Mouse (Mus musculus) mature B cell (primary cell): ENCODE results near the gene Slc44a5.
"Not testable (repeated sequence)": the region's sequence is repeated elsewhere in the genome, so short reads cannot be mapped to it uniquely, and the experiment has no call there.

Experiments used
- in situ Hi-C: fragments of 300-500 bp; cut with MboI; formaldehyde crosslinking; loops from 2 replicates; pipeline ENCODE4 v1.14.3; 2019

Gene Slc44a5

DNA sequence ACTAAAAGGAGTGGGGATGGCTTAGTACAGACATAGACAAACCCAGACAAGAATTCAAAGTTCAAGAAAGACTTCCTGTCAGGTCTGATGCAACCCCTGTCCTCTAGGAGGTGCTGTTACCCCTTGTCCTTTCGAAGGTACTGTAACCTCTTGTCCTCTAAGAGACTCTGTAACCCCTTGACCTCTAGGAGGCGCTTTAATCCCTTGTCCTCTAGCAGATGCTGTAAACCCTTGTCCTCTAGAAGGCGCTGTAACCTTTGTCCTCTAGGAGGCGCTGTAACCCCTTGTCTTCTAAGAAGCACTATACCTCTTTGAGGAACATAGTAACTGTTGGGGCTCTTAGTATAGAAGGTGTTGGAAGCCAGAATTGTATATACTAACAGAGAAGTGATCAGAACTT, 4.7 kb upstream of the Slc44a5 start:
- in situ Hi-C loops = loop anchor here (25.0 kb wide), 1 partner anchor 619 kb away; the partner anchor contains the start of genes Cryz and Tyw3

DNA sequence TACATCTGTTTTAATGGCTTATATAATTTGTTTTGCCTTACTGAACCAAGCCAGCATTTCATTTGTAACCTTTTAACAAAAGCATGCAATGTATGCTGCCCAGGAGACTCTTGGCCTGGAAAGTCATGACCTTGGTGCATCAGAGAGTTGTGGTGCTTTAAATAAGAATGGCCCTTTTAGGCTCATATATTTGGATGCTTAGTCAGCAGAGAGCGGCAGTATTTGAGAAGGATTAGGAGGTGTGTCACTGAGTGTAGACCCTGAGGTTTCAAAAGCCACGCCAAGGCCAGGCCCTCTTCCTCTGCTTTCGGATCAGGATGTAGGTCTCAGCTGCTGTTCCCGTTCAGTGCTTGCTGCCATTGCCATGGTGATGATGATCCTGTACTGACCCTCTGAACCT, 3.8 kb upstream of the Slc44a5 start:
- in situ Hi-C loops = loop anchor here (25.0 kb wide), 1 partner anchor 618 kb away; the partner anchor contains the start of genes Cryz and Tyw3

- in situ Hi-C loops = loop anchor here (25.0 kb wide), 1 partner anchor 613 kb away; the partner anchor contains the start of genes Cryz and Tyw3
Observed at GRCm38 (mm10) chr3:153973949-153974760, 919 bp downstream of the Slc44a5 start.

DNA sequence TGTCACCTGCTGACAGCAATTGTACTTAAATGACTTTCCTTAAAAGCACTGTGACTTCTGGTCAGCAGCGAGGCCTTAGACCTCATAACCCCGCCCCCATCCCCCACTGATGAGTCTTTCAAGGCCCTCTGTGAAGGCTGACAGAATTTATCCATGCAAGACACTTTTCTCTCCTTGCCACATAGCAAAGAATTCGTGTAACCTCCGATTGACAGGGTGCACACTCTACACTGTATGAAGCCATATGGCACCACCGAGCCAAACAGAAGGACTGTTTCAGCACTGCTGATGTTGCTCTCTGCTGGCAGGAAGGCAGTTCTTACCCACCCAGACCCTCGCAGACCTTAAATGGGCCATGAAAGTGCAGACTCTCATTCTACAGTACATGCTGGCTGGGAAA, 1.8 kb downstream of the Slc44a5 start:
- in situ Hi-C loops = no loop called here

DNA sequence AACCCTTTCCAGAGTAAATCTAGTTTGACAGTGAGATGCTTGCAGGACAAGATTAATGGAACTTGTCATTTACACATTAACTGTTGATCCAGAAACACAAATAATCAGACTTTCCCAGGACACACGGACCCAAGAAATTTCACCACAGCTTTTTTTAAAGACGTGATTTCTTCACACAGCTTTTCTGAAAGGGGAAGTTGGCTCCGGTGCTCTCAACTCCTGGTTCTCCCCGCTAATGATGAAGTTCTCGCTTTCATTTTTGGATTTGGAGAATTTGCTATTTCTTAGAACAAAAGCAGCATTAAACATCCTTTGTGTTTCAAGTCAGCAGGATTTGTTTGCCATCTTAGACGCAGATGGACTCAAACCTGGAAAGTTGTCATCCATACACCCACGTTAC, 2.6 kb downstream of the Slc44a5 start:
- in situ Hi-C loops = no loop called here

DNA sequence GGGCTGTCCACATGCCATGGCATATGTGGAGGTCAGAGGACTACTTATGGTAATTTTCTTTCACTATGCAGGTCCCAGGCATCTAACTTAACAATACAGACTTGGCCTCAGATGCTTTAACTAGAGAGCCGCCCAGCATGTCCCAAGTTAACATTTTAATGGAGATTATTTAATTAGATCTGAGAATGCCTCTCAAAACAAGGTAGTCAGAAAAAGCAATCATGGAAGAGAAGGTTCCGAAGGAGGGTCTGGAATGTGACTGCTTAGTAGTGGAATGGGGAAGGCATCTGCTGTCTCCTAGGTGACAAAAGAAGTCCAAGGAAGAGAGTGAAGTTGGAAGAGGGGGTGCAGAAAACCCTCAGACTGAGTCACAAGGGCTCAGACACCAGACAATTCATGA, 7.4 kb downstream of the Slc44a5 start:
- in situ Hi-C loops = no loop called here

DNA sequence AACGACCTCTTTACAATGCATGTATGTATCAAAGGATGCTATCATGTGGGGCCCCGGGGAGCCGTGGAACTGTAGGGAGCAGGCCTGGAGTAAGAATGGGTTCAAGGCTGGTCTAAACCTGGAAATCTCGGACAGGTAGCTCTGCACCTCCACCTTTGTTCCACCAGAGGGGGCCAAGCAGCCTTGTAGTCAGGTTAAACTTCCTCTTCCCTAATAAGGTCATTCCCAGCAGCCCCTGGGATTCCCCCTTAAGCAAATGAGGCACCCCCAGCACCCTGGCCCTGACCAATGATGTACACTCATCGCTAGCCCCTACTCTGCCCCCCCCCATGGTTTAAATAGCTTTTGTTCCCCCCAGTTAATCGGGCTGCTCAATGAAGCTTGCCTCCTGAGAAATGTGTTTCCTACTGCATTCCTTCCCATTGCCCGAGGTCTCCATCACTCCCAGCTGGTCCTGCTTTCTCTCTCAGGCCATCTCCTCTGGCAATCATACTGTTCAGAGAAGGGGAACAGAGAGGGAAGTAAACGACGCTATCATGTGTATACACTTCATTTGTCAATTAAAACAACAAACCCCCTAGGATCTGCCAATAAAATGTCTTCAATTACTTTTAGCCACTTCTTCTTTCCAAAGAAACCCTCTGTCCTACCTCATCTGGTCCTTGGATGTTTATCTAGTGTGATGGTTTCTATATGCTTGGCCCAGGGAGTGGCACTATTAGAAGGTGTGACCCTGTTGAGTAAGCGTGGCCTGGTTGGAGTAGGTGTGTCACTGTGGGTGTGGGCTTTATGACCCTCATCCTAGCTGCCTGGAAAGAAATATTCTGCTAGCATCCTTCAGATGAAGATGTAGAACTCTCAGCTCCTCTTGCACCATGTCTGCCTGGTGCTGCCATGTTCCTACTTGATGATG, 11.4 kb downstream of the Slc44a5 start:
- in situ Hi-C loops = no loop called here

DNA sequence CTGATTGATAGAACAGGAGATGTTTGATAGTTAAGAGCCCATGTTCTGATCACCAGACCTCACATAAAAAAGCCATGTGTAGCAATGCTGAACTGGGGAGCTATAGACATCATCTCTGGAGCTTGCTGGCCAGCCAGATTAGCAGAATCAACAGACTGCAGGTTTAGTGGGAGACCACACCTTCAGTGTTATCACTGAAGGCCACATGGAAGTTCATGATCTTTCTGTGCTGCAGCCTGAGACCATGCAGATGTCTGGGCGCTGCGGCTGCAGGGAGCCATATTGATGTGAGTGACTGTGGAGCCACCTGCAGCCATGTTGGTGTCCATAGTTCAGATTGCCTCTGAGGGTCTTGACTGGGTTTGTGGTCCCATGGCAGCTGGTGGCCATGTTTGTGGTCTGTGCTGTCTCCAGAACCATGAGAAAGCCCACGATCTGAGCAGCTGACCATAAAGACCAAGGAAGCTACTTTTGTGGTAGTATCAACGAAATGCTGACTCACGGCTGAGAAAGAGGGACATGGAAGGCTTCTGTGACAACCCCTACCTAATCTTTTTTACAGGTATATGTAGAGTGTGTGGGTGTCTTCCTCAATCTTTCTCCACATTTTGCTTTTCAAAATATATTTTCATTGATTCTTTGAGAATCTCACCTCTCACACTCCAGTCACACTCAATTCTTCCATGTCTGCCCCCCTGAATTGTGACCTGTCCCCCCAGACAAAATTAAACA, 26.7 kb downstream of the Slc44a5 start:
- in situ Hi-C loops = no loop called here

DNA sequence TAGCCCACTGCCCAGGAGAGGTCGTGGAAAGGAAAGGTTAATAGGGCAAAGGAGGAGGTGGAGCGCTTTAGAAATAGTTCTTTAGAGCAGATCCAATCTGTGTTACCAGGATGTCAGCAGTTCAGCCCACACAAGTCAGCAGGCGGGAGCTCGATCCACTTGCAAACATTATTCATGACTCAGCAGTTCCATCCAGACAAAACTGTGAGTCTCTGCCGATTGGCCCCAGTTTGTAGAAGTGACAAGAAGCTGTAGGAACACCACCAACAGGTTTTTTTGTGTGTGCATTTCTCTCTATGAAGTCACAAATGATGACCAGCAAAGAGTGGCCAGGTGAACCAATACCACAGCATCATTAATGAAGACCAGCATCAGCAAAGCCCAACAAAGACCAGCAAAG, 28.1 kb downstream of the Slc44a5 start:
- in situ Hi-C loops = no loop called here

- in situ Hi-C loops = no loop called here
Observed at GRCm38 (mm10) chr3:154046876-154047275, 73.6 kb downstream of the Slc44a5 start.

DNA sequence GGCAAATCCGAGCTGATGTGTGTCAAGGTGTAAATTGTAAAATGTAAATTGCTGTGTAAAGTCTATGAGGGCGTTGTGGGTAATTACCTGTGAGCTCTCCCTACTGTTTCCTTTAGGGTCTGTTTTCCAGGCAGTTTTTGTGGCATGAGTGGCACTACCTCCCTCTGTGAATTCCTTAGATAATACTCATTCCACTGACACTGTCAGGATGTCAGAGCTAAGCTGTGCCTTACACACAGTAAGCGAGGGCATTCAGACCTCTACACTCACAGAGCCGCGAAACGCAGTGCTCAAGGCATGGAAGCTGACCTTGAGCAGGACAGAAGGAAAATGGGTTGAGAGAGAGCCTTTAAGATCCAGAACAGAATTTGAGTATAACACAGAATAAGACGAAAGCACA, 80.1 kb downstream of the Slc44a5 start:
- in situ Hi-C loops = no loop called here

- in situ Hi-C loops = no loop called here
Observed at GRCm38 (mm10) chr3:154057464-154057863, 84.2 kb downstream of the Slc44a5 start.

DNA sequence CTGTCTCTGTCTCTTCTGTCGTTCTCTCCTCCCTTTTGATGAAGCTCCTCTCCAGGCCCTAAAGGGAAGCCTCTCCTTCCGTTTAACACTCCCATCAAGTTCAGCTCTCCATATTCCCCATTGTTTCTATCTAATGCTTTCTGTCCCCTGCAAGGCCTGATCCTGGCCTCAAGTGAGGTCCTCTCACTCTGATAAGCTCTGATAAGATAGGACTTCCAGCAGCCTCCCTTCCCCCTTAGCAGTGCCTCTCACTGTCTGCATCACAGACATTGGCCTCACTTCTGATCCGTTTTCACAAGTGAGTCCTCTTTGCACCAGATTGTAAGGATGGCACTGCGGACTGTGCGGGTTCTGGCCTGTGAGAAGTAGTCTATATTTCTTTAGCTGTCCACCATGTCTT, 85.0 kb downstream of the Slc44a5 start:
- in situ Hi-C loops = no loop called here

- in situ Hi-C loops = not testable (repeated sequence)
Observed at GRCm38 (mm10) chr3:154071989-154072388, 98.8 kb downstream of the Slc44a5 start.

DNA sequence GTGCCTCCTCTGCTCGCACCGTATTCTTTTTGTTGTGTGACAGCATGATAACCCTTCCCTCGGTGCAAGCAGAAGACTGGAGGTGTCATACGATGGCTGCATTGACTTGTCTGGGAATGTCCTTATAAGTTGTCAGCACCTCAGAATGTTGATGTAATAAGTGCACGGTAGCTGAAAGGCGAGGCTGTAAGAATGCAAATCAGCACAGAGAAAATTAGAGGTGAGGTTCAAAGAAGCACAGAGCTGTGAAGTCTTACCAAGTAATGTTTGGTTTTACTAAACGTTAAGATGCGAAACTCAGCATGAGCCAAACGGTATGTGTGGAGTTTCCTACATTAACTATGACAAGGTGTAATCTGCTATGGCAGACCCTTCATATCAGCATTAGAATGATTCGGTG, 102.5 kb downstream of the Slc44a5 start:
- in situ Hi-C loops = no loop called here

DNA sequence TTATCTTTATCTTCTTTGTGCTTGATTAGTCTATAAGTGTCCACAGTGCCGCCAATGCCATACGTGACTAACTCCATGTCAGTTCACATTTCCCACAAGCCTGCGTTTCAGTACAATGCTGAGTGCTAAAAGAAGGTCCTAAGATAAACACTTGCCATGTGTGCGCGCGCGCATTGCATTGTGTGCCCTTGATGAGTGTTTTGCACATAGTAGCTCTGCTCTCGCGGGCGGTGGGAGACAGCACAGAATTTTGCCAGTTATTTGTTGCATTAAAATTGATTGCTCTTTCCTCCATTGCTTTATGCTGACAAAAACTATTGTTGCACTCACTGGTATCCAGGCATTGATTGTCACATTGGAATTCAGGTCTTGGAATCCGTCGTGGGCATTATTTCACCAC, 108.5 kb downstream of the Slc44a5 start:
- in situ Hi-C loops = no loop called here

DNA sequence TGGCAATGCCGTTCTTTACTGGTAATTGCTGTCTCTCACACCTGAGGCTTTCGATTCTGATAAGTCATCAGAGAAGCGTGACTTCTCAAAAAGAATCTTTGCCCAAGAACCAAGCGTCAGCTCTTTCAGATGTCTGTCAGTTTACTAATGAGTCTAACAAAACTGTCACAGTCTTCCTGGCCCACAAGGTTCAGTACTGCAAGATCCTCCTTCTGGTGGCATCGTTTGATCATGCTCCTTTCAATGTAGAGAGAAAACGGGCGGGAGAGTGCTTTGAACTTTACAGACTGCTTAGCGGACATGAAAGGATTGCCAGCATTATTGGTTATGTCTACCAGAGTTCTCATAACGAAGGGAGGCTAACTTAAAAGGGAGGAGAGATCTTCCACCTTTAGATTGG, 109.0 kb downstream of the Slc44a5 start:
- in situ Hi-C loops = no loop called here

DNA sequence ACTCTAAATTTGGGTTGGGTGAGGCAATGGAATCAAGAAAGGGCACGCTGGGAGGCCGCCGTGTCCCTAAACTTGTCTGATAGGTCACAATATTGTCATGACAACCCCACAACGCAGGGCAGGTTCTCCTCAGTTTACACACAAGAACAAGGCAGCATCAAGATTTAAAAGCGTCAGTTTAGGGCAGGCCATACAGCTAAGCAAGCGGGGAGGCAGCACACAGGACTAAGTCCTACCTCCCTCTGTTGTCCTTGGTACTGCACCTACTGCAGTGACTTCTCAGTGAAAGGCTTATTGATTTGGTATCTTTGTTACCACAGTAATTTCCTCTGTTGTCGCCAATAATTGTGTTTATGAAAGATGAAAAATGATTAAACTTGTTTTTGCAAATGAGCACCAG, 109.7 kb downstream of the Slc44a5 start:
- in situ Hi-C loops = no loop called here

DNA sequence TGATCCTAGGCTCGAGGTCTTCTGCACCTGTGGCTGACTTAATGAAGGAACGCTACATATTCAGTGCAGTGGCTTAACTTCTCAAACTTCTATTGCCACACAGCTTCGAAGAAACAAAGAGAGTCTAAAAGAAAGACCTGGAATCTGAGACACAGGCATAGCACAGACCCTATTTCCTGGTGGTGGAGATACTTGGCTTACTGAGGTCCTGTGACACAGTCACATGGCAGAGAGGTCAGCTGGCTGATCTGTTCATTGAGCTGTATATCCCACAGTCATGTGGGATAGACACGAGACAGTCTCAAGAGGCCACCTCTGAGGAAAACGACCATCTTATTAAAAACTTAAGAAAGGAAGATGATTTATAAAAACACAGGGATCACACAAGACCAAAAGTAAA, 116.8 kb downstream of the Slc44a5 start:
- in situ Hi-C loops = no loop called here

- in situ Hi-C loops = no loop called here
Observed at GRCm38 (mm10) chr3:154091468-154092338, 118.5 kb downstream of the Slc44a5 start.

GRCm38 (mm10) chr3:154092466-154092865, 119.2 kb downstream of the Slc44a5 start:
- in situ Hi-C loops = no loop called here
